Mouse (Mus musculus): ENCODE measurements around the gene Ptger1.

- TF ChIP-seq CTCF (IDR thresholded peaks at IDR 0.05; ENCODE audit: borderline replicate concordance, control insufficient read depth, extremely low read depth, insufficient read depth, low read length, poor library complexity) = no peak
- no peak for TF ChIP-seq POLR2A (IDR thresholded peaks at IDR 0.05; ENCODE audit: control insufficient read depth, extremely low read depth, insufficient read depth, low read length, poor library complexity)
Observed at GRCm38 (mm10) chr8:83656484-83657246, 9.8 kb upstream of the Ptger1 start.
